Mouse (Mus musculus) heart, postnatal 4 days (tissue): ENCODE results near the gene Kctd15. TPM values are rescaled to one million over a fixed set of nuclear protein-coding genes. Genes with fewer than 3 reads are reported as not detected.

Experiments
- DNase-seq: peaks from one replicate; pipeline ENCODE4 v3.0.0; 2021
- total RNA-seq, 2 experiments: library from RNA; stranded (reverse); gene quantifications; 2 replicates each; pipeline ENCODE4 v1.2.3; 2021

Kctd15 gene
- 1 to 10 TPM; 3.4 to 5.1 TPM for total RNA-seq

DNA sequence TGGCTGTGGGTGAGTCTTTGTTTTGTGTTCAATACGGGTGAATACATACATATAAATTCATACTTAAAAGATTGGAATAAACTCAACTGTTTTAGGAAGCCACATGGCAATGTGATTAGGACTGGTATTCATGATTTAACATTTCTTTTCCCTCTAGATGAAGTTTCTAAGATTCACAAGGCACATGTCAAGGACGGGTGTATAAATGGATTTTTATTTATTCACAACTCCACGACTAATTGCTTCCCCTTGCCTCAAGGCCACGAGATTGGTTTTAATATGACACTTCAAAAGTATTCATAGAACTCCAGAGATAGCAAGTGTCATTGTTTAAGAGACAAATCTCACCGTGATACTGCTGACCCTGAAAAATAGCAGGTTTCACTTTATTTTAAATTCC, at the start of gene Kctd15:
Gene Kctd15 (minus strand): TSS at position 101 of the 400 bp plus-strand sequence.
- no peak for DNase-seq

DNA sequence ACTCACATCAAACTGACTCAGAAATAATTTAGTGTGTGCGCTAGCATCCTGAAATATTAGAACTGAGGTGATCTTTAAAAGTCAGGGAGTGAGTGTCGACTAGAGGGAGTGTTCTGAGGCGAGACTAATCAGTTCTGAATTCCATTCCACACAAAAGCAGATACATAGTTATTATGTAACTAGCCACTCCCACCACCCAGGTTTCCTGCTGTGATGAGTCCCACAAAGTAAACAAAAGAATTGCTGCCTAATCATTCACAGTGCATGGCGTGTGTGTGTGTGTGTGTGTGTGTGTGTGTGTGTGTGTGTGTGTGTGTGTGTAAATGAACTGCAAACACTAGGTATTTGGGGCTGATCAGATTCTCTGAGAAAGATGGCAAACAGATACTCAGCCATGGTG, 47.9 kb upstream of the Kctd15 start:
- no peak for DNase-seq

DNA sequence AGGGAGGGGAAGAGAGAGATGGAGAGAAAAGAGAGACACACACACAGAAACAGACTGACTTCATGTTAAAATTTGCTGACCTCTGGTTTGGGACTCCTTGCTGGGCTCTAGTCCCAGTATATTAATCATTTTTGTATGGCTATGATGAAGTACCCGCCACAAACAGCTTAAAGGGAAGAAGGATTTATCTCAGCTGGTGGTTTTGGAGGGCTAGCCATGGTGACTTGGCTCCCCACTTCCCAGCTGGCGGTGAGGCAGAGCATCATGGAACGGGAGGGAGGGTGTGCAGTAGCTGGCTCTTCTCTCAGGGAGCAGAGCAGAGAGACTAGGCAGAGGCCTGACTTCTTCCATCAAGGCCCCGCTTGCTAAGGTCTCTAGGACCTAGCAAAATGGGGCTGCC, 46.9 kb upstream of the Kctd15 start:
- DNase-seq, result no peak

DNA sequence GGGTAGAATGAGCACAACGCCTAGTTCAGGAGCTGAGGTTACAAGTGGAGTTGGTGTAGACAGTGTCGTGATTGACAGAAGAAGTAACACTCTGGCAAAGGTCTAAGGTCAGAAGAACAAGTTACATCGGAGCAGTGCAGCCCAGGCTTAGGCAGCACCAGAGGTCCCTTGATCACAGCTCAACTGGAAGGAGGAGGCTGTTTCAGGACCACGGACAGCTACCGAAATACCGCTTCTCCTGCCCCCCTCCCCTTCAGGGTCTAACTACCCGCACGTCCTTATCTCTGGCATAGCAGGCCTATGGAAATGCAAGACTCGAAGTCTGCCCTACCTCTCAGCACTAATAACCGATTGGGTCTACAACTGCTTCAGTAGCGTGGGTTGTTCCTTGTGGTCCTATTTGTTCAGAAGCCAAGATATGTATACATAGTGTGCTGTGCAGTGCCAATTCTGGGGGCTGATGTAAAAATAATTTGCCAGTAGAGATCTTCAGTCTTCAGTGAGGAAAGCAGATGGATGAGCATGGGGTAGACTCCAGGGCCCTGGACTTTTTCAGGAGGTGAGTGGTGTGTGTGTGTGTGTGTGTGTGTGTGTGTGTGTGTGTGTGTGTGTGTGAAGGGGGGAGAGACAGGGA, 46.3 kb upstream of the Kctd15 start:
- DNase-seq, result peak; percentile 75

DNA sequence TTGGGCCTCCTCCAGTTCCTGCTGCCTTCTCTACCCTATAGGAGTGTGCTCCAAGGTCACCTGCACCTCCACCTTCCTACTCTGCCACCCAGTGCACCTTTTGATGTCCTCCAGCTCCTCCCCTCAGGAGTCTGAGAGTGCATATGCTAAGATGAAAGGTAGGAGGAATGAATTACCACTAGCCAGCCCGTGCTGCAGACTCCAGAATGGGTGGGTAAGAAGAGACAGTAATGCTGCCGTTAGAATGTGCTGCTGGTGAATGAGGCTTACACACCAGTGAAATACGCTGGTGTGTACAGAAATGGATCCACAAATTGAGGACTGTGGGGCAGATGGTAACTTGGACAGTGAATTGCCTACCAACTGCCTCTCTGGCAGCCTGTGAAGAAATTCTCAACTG, 43.4 kb upstream of the Kctd15 start:
- no peak for DNase-seq

DNA sequence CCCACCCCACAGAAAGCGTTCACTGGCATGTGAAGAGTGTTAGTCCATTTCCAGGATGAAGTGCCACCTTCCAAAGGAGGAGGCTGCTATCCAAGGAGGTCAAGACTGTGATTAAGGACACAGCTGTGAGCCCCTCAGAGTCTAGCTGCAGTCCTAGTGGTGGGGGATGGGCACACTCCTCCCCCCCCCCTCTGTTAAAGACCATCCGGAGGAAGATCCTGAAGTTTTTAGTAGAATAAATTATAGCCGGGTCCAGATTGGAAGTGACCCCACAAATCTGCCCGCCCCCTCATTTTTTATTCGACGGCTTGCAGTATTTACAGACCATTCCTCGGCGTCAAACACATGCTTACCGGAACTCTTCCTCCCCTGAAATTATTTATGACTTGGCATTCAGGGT, 41.7 kb upstream of the Kctd15 start:
- no peak for DNase-seq

DNA sequence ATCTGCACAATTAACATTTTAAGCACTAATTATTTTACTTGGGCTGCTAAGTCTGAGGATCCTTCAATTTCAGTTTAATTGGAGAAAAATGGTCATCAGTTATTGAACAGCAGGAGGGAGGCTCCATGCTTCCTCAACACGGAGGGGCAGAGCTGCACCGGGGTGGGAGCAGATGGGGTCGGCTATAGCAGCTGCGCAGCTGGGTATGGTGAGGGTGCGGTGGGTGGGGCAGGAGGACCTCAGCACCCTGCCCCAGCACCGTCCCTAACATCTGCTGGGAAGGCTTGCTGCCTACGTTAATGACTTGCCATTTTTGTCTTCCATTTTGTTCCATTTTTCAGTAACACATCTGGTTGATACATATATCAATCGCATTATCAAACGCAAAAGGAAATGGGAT, 39.6 kb upstream of the Kctd15 start:
- DNase-seq, result no peak

DNA sequence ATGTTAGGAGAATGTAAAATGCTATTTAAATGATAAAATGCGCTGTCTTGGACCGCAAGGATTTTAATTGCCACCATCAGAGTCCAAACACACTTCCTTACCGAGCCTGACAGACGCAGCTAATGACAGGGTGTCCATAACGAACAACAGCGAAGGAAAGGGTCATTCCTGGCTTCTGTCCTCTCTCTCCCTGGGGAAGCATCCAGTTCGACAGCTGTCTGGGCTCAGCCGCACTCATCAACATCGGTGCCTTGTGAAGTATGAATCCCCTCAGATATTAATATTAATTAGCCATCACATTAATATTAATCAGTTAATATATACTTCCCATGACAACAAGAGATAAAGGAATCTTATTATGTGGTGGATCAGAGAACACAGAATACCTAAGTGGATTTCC, 38.4 kb upstream of the Kctd15 start:
- no peak for DNase-seq

DNA sequence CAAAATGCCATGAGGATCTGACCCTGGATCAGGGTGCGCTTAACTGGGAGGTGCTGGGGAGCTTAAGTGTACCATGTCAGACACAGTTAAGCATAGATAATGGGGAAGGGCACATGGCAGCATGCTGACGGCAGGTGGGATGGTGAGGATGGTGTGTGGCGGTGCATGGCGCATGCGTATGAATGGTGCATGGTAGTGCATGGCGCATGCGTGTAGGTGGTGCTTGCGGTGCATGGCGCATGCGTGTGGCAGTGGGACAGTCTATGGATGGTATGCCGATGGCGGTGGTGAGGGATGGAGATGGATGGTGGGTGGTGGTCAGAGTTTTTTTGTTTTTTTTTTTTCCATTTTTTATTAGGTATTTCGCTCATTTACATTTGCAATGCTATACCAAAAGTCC, 37.4 kb upstream of the Kctd15 start:
- DNase-seq, result no peak

DNA sequence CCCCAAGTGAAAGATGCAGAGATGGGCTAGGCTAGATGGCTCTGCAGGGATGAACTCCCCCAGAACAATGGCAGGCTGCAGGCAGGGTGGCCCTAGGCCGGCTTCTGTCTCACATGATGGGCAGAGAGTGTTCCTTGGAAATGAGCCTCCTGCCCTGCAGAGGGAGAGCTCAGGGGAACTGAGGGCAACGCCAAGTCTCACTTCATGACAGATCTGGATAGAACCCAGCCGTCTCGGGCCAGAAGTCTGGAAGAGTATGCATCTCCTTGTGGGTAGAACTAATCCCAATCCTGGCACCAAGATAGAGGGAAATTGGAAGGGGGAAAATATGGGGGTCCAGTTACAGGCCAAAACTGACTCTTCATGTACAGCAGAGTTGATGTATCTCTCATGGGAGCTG, 36.5 kb upstream of the Kctd15 start:
- no peak for DNase-seq

DNA sequence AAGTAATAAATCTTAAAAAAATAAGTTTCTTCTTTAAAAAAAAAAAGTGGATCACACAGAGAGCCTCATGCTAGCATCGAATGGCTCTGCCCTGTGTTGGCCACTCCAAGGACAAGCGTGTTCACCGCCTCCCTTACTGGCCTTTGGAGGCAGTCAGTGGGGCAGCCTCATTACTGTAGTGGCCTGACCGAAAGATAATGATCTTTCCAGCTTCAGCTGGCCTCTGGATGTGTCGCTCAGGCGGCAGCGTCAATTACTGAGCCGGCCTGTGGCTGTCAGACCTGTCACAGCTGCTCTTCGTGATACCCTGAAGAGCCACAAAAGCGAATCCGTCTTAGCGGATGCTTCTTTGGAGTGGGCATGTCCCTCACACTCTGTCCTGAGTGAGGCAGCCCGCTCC, 33.6 kb upstream of the Kctd15 start:
- no peak for DNase-seq

DNA sequence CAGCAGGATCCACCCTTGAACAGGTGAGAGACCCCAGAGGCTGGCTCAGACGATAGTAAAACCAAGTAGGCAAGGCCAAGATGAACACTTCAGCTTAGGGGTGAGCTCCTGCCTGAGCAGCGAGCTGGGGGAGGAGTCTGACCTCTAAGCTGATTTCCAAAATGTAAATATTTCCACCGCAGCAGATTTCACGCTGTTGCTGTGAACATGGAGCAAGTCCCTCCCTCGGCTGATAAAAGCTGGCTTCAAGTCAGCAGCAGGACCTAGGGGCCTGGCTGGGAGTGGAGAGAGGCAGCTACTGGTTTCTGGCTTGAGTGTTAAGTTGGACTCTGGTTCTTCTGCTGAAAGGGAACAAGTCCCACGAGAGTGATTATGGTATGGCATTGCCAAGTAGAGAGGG, 32.5 kb upstream of the Kctd15 start:
- peak; percentile 30 for DNase-seq

DNA sequence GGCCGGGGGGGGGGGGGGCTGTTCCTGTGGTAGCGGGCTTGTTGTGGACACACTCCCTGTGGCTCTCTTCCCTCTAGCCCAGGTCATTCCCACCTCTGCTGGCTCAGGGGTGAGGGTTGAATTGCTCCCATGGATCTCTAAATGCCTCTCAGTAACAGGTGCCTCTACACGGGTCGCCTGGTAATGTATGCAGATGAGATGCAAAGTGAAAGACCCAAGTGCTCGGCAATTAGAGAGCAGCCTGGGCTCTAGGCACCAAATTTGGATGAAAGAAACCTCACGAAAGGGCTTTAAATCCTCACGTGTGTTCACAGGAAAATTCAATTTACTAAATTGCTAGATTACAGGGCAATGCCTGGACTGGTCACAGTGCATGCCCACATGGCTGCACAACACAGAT, 29.3 kb upstream of the Kctd15 start:
- no peak for DNase-seq

DNA sequence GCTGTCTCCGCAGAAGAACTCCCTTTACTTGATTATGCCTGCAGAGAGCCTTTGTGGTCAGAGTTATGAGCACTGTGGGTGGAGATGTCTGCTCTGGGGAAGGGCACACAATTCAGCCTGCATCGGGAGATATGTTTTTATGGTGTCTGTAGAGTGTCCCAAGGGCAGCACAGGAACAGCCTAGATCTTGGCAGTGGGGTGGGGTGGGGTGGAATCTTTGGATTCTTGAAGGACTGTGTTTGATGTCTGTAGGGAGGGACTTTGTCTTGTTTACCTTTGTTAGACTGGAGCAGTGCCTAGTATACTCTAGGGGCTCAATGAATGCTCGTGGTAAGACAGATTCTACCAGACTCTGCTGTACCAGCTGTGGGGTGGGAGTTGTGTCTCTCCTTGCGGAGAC, 28.6 kb upstream of the Kctd15 start:
- DNase-seq, result no peak

DNA sequence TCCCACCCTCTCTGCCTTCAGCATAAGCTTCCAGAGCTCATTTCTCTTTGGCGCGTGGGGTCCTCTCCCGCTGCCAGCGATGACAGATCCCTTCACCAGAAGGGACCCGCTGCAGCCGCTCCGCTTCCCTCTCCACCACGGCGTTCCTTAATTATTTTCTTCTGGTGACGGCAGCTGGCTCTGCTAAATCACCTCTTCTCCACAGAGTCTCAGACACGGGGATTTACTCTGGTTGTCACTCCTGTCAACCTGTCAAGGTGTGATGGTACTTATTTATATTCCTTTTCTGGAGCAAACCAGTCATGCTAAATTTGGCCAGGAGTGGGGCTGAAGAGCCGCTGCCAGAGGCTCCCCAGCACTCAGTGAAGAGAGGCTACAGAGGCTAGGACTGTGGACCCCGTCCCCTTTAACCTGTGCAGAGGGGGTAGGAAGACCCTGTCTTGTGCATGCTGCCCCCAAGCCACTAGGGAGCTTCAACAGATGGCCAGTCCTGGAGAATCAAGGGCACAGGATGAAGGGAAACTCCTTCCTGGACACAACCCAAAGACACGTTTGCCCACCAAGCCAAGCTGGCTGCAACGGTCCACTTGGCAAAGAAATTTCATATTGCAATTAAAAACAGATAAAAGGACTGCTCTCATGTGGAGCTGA, 24.4 kb upstream of the Kctd15 start:
- DNase-seq, result no peak

DNA sequence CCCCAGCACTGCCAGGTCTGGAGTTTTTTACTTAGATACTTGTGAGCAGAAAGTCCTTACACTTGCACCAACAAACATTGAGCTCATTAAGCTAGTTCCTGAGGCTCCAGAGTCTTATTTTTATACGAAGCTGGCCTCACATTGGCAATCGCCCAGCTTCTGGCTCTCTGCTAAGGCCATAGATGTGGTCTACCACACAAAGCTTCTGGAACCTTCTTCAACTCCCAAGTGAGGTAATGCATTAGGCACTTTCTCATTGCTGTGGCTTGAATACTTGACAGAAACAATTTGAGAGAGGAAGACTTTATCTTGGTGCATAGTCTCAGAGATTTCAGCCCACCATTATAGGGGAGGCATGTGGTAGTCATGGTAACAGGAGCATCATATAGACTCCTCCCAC, 23.4 kb upstream of the Kctd15 start:
- no peak for DNase-seq

DNA sequence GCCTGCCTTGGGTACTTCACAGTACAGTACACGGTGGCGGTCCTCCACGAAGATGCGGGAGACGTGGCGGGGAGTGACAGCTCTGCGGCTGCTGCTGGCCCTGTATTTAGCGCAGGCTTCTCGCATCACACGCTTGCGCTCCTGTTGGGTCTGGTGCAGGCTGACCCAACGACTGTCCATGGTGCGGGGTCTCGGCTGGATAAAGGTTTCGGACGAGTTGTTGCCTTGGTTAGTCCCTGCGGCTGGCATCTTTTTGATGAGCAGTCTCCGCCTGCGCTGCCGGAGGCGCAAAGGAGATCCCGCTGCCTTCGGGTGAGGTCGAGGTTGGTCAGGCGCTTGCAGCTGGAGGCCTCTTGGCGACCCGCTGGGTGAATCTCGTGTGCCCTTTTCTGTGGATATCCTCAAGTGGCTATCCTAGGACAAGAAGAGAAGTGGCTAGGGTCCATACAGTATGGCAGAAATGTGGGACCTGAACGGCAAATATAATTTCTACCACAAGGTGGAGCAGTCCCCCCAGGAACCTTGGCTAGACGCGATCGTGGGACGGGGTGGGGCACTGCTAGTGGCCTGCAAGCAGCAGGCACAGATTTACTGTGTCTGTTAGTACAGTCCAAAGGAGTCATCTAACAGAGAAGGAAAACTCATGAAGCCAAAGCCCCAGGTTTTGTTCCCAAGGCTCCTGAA, 19.4 kb upstream of the Kctd15 start:
- DNase-seq, result peak; percentile 86

DNA sequence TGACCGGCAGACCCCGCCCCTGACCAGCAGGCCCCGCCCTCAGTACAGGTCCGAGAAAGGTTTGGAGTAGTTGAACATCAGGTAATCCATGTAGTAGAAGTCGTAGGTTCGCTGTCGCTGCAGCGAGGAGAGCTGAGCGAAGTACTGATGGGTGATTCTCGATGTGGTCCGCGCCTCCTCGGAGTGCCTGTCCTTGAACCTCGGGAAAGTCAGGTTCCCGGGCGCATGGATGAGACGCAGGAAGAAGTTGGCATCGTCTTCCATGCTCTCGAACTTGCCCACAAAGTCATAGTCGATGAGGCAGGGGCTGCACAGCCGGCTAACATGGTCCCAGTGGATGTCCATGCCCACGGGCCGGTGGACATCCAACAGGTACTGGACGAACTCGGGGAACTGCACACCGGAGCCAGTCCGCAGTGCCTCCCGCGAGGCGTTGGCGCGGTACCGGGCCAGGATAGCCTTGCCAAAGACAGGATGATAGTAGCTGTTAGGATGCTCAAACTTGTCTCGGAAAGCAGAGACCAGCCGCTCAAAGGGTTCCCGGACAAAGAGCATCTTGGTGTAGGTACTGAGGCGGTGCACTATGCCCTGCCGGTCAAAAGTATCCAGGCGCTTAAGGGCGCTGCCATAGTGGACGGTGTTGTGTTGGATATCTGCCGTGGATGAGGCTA, 18.7 kb upstream of the Kctd15 start:
- DNase-seq, result no peak

DNA sequence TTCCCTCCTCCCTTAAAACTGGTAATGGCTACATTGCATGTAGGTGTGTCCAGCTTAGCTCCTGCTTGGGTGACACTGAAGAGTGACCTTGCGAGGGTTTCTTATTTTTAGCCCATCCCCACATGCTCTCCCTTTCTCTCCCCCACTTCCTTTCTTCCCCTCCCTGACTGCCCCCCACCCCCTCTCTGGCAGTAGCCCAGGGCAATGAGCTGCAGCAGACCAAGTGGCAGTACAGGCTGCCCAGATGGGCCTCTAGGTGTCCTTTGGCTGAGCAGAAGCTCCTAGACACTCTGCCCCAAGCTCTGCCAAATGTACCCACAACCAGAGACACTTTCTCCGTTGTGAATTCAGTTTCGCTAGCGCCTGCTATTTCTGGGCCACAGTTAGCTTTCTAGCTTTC, 16.4 kb upstream of the Kctd15 start:
- no peak for DNase-seq

DNA sequence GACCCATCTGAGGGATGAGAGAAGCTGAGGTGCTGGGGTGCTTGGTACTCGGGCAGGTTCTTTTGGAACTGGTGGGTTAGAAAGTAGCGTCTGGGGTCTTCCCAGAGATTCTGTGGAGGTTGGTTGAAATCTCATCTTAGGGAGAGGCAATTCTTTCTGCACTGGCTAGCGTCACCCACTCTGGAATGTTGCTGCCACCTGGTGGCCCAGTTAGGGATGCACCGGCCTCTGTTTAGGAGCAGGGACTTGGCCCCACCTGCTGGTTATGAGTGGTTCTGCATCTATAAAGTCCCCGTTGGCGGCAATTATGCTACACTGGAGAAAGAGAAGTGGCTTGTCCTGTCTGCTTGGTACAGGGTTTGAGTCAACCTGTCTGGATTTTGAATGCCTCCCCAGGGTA, 15.4 kb upstream of the Kctd15 start:
- DNase-seq, result peak; percentile 94

DNA sequence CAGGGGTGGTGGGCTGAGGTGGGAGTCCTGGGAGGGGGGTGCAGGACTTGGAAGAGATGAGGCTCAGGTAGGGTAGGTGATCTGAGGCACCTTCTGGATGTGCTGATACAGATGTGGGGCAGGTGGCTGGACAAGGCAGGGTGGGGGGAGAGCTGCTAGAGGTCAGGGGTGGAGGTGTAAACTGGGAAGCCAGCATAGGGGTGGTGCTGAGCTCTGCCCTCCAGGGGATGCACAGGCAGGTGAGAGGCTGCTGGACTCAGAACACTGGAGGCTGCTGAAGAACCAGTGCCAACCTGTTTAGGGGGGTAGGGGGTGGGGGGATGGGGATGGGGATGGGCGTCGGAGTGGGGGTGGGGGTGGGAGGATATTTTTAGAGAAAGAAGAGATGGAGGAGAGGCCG, 14.2 kb upstream of the Kctd15 start:
- no peak for DNase-seq

DNA sequence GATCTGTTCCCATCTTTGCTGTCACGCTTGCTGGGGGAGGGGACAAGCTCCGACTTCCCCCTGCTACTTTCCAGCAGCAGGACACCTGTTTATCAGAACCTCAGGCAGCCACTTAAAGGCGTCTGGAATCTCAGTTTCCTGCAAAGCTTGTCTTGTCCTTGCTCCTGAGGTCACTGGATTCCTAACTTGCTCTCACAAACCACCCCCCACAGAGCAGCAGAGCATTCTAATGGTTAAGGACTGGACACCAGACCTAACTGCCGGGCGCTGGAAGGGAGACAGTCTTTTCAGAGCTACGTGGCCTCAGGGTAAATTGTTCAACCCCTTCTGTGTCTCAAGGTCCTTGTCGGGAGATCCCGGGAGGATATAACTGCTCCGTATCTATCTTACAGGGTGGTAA, 12.8 kb upstream of the Kctd15 start:
- DNase-seq, result no peak

DNA sequence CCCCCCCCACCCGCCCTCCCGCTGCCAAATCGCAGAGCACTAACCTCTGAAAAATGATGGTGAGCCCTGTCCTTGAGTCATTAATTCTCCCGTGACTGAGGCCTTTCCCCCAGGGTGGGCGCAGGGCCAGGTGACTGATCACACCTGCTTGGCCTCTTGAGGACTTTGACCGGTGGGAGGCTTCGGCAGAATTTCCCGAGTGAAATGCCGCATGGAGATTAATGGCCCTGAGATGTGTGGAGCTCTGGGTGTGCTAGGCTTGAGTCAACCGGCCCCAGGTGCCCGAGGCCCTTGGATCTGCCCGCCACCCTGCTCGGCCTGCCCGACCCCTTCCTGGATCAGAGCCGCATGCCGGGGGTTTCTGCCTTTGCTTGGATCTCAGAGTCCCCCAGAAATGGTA, 11.3 kb upstream of the Kctd15 start:
- DNase-seq, result no peak

DNA sequence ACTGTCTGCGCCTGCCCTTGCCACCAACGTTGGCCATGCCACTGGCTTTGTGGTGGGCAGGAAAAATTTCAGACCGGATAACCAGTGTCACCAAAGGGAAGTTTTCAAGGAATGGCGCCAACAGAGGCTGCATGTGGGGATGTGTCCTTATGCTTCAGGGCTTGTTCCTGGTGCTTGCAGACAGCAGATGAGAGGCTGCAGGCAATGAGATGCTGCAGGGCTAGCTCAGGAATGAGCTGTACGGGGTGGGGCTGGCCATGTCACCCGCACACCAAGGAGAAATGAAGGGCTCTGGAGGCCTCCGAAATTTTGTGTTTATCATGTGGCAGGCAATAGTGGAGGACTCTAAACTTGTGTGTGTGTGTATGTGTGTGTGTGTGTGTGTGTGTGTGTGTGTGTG, 6.6 kb upstream of the Kctd15 start:
- DNase-seq, result no peak
